ENCODE assay signal across 8 mouse cellular contexts in the genomic region with DNA sequence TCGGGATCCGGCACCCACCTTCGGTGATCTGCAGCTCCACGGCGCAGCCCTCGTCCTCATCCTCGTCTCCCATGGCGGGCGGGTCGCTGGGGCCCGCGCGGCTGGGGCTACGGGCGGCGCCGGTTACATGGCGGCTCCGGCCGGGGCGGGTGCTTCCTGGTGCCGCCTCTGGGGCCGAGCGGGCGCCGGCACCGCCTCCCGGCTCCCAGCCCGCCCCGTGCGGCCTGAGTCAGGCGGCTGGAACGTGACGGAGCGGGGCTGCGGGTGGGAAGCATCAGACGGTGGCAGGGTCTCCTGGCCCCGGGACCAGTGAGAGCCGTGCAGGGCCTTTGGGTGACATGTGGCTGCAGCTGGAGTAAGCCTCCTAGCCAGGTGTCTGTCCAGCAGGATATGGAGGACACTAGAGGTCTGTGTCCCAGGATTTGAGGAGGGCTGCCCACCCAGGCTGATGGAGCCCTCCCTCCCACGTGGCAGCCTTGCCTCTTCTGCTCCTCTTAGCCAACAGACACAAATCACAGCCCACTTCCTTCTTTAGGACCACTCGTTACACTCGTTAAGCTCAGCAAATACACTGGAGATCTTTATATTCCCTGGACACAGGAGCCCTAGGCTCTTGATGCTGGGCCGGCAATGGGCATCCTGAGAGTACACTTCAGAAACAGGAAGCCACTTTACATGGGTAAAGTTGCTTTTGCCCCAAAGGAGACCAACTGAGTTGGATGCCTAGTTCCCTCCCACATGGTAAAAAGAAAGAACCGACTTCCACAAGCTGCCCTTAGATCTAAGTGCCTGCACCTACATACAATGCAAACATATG. TPM values are rescaled to one million over a fixed set of nuclear protein-coding genes. Genes with fewer than 3 reads are reported as not detected.
DNase-seq lines count a peak whose midpoint lies in the region; ATAC-seq and TF ChIP-seq lines count a peak whose summit lies in the region.

A gene (minus strand): TSS at position 162 of the 817 bp plus-strand sequence.

- H3K36me3 ChIP-seq in ES-Bruce4 (ENCODE audit: control insufficient read depth, insufficient read depth, low read length, poor library complexity, severe bottlenecking) = no peaks in the 10 kb centered on the region
- no peaks in the 10 kb centered on the region for H3K36me3 ChIP-seq in forebrain, embryonic 15.5 days
- H3K36me3 ChIP-seq in neural tube, embryonic 14.5 days (ENCODE audit: control insufficient read depth, insufficient read depth, low read length) = no peaks in the 10 kb centered on the region

- no peaks in the 10 kb centered on the region for H3K27me3 ChIP-seq in ES-Bruce4 (ENCODE audit: control insufficient read depth, insufficient read depth, low read length, poor library complexity, severe bottlenecking)
- peaks cover 20% of the 10 kb centered on the region for H3K27me3 ChIP-seq in forebrain, embryonic 15.5 days
- no peaks in the 10 kb centered on the region; the same call in 1 of the 2 replicates for H3K27me3 ChIP-seq in neural tube, embryonic 14.5 days (ENCODE audit: control insufficient read depth, insufficient read depth, low read length)

- intact Hi-C loops in heart, postnatal 36 days (cut with DNase I) = loop anchor here (2.0 kb wide), 1 partner anchor 68 kb away; a partner anchor contains a TSS

- H3K4me3 ChIP-seq in ES-Bruce4 (ENCODE audit: low read depth, low read length) = peak within 1 kb of the TSS; percentile 93
- peak within 1 kb of the TSS; percentile 63 for H3K4me3 ChIP-seq in forebrain, embryonic 15.5 days
- H3K4me3 ChIP-seq in neural tube, embryonic 14.5 days (ENCODE audit: low read depth, low read length) = peak within 1 kb of the TSS; percentile 48

- 1% methylated on average over 43 of the region's 44 CpGs for WGBS in forebrain, embryonic 15.5 days
- 1% methylated on average over 42 of the region's 44 CpGs for WGBS in neural tube, embryonic 14.5 days

- DNase-seq in cerebellum, adult 11 months = peak; percentile 61
- peak; percentile 80 to 85 for DNase-seq in heart, postnatal 36 days
- peak; percentile 50 to 68 for DNase-seq in layer of hippocampus, adult 18-20 months (ENCODE audit: low spot score in 2 of 2)
- DNase-seq in lung, adult 18-20 months = peak; percentile 69 to 74
- peak; percentile 41 for DNase-seq in thymus, postnatal 0 days (ENCODE audit: low spot score)

- no peaks in the 10 kb centered on the region for H3K9me3 ChIP-seq in ES-Bruce4 (replicated peaks; ENCODE audit: control insufficient read depth, insufficient read depth, low read length, poor library complexity, severe bottlenecking)
- no peaks in the 10 kb centered on the region for H3K9me3 ChIP-seq in forebrain, embryonic 15.5 days
- H3K9me3 ChIP-seq in neural tube, embryonic 14.5 days (ENCODE audit: control insufficient read depth, low read length) = no peaks in the 10 kb centered on the region

- TF ChIP-seq POLR2A in ES-Bruce4 (IDR thresholded peaks at IDR 0.05; ENCODE audit: insufficient read depth, low read length) = no peak

- H3K27ac ChIP-seq in ES-Bruce4 (ENCODE audit: insufficient read depth, low read length) = no peak within 1 kb of the TSS
- H3K27ac ChIP-seq in forebrain, embryonic 15.5 days (replicated peaks) = no peak within 1 kb of the TSS
- peak within 1 kb of the TSS; percentile 18; the same call in 1 of the 2 replicates for H3K27ac ChIP-seq in neural tube, embryonic 14.5 days (ENCODE audit: low read depth, low read length)

- peak; percentile 74 for ATAC-seq in forebrain, embryonic 15.5 days (replicated peaks)
- ATAC-seq in neural tube, embryonic 14.5 days (ENCODE audit: low read depth) = peak; percentile 80

- peak within 1 kb of the TSS; percentile 100 for H3K4me2 ChIP-seq in forebrain, embryonic 15.5 days (replicated peaks)
- peak within 1 kb of the TSS; percentile 98 for H3K4me2 ChIP-seq in neural tube, embryonic 14.5 days (ENCODE audit: low read depth, low read length)

- H3K9ac ChIP-seq in ES-Bruce4 (ENCODE audit: low read depth, poor library complexity, severe bottlenecking) = peak within 1 kb of the TSS; percentile 71
- H3K9ac ChIP-seq in forebrain, embryonic 15.5 days (replicated peaks) = peak within 1 kb of the TSS; percentile 64
- peak within 1 kb of the TSS; percentile 70 for H3K9ac ChIP-seq in neural tube, embryonic 14.5 days (replicated peaks; ENCODE audit: low read depth, low read length)

- peaks cover 4% of the 10 kb centered on the region for H3K4me1 ChIP-seq in ES-Bruce4 (ENCODE audit: control insufficient read depth, insufficient read depth, low read length)
- peaks cover 23% of the 10 kb centered on the region for H3K4me1 ChIP-seq in forebrain, embryonic 15.5 days
- H3K4me1 ChIP-seq in neural tube, embryonic 14.5 days (ENCODE audit: control insufficient read depth, insufficient read depth, low read length) = peaks cover 16% of the 10 kb centered on the region

- no peak for TF ChIP-seq CTCF in ES-Bruce4 (IDR thresholded peaks at IDR 0.05; ENCODE audit: low read depth, low read length)

- TF ChIP-seq EP300 in ES-Bruce4 (IDR thresholded peaks at IDR 0.05; ENCODE audit: insufficient read depth, low read depth, low read length) = no peak

RNA-seq across cellular contexts. Expression of the gene that starts here (rescaled TPM):
- 4.5 and 5.2 TPM in 2 replicates for polyA plus RNA-seq in ES-Bruce4 (2011; ENCODE audit: insufficient read depth, insufficient read length, low read depth, missing spikeins)
- 7.1 and 7.7 TPM in 2 replicates for polyA plus RNA-seq in forebrain, embryonic 15.5 days (2015; fragmentation: Nextera tagmentation; extraction: Ambion mirVana)
- 10 to 100 TPM; 17.4 to 19.4 TPM for total RNA-seq in heart, postnatal 36 days (2021)
- total RNA-seq in layer of hippocampus, adult 18-20 months (2021) = 10 to 100 TPM; 36.2 to 43.7 TPM
- polyA plus RNA-seq in neural tube, embryonic 14.5 days (2014; fragmentation: Nextera tagmentation; extraction: Ambion mirVana) = 9.6 and 10.4 TPM in 2 replicates
- polyA plus RNA-seq in thymus, postnatal 0 days (2015; fragmentation: Nextera tagmentation; extraction: Ambion mirVana) = 9.9 and 11.8 TPM in 2 replicates
